Mouse (Mus musculus) cerebellum, postnatal 4 days (tissue): ENCODE measurements around the gene Adgrf1.

Source experiments
- DNase-seq, 2 experiments: peaks; one replicate each; pipeline ENCODE4 v3.0.0; 2022; ENCODE audit warnings: low spot score in 2 of 2, mixed read lengths in 1 of 2

The Adgrf1 gene

DNA sequence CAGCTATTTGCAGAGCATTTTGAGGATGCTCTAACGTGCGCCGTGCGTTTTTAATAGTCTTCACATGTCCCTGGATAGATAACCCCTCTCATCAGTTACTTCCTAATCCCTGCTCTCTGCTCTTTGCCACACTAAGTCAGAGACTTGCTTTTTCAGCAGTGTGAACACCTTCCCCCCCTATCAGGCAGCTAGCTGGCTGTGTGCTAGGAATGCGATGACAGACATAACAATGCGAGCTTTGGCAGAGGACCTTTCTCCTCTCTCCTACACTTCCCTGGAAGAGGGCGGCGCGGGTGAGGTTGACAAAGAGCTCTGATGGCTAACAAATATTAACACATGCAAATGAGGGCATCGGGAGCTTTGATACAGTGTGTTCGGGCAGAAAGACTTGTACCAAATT lies 92.2 kb downstream of the Adgrf1 start:
- DNase-seq, result no peak

DNA sequence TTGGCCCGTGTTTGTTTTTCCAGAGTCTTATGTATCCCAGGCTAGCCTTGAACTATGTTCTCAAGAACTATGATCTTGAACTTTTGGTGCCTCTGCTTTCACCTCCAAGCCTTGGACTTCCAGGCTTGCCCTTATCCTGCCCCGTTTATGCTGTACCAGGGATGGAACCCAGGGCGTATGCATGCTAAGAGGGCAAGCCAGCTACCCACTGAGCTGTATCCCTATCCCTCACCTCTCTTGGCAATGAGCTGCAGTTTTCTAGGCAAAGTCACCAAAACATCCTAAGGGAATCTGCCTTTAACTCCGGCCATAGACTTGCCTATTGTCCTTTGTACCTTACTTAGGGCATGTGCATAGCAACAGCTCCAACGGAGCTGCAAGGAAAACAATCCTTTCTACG lies 92.8 kb downstream of the Adgrf1 start:
- no peak for DNase-seq

DNA sequence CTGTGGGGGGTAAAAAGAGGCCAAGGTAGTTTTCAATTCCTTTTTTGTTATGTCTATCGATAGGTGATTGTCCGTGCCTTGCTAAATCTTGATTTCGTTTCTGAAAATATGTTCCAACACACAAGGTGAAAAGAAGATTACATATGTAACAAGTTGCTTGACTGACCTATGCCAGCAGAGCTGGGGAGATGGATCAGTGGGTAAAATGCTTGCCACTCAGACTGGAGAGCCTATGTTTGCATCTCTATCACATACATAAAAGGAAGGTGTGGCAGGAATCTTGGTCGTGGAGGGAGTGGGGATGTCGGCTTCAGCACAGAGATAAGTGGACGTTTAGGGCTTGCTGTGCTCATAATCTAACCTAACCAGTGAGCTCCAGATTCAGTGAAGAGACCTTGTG lies 93.8 kb downstream of the Adgrf1 start:
- DNase-seq, result no peak

DNA sequence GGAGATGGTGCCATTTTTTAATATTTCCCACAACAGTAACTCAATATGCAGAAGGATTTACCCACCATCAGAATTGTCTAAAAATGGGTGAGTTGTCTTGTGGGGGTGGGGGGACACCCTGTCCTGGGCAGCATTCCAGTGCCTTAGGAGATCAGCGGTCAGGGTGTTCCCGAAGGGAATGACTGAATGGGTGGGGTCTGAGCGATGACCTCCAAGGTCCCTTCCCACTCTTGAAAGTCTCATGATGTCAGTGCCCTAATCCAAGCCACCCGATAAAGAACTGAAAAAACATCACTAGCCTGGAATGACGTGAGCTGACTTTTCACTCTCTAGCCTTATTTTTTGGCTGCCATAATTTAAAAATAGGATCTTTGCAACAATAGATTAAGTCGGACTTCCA lies 95.2 kb downstream of the Adgrf1 start:
- DNase-seq, result no peak

DNA sequence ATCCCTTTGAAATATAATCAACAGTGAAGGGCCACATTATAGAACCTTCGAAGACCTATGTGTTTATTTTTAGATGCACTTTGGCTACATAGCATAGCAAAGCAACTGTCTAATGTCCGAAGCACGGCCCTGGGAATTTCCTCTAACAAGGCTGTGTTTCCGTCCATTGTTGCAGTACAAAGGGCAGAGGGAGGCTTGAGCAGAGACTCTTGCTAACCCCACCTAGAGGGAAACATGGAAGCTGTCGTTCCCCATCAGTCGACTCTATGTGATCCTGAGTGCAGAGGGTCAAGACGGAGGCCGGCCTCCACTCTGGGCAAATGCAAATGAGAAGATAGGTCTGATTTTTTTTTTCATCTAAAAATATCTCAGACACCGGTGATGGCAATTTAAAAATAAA lies 96.4 kb downstream of the Adgrf1 start:
- DNase-seq, result no peak

DNA sequence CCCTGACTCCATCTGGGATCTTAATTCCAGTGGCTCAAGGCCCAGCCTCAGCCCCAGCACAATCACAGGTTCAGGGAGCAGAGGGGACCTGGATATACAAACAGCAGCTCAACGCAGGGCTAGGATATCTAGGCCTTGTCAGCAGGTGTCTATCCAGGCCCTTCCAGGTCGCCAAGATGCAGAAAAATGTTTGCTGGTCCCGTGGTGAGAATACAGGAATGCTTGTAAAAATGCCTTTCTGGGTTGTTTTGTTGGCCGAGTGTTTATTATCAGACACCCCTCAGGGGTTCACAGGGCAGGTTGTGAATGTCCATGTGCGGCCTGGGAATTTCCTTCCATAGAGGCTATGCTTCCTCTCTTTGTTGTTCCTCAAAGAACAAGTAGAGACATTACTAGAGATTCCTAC lies 98.0 kb downstream of the Adgrf1 start:
- no peak for DNase-seq

DNA sequence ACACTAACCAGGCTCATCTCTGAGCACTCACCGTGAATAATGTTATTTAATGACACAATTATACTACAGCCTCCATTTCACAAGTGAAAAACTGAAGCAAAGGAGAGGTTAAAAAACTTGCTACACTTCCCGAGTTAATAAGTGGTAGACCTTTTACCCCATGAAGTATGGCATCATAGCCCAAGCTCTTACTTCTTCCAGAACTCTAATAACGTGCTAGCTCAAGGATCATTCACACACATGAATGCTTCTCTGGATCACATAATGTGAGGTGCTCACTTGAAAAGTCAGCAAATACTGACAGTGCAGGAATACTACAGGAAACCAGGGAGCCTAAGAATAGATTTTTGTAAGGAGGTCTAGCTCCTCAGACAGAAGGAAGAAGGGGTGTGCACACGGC lies 102.5 kb downstream of the Adgrf1 start:
- no peak for DNase-seq

DNA sequence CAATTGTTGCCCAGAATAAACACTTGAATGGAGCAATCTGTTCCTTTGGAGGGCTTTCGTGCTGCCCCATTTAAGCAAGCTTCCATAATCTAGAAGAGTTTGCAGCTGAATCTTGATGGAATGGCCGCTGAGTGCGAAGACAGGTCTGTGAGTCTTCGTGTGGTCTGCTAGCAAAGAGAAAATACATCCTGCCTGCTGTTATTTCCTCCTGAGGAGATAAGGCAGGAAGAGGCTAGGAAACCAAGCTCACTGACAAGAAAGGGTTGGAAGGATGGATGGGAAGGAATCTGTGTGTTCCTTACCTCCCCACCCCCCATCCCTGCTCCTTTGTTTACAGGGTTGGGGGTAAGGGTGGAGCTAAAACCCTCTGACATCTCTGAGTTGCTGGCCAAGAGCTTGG lies 103.9 kb downstream of the Adgrf1 start:
- DNase-seq, result no peak
